Mouse (Mus musculus) forelimb bud, embryonic 11.5 days (tissue): Measurements from ENCODE around the gene Trim7.
"Not testable (repeated sequence)": the region's sequence is repeated elsewhere in the genome, so short reads cannot be mapped to it uniquely, and the experiment has no call there.

Experiments used
- DNase-seq: peaks from one replicate; pipeline ENCODE4 v3.0.0-alpha.2; 2012; ENCODE audit warnings: low read depth, low spot score

Gene Trim7

GRCm38 (mm10) chr11:48898812-48899431, 73.0 kb downstream of the Trim7 start:
- no peak for DNase-seq

GRCm38 (mm10) chr11:48900654-48901566, 75.0 kb downstream of the Trim7 start:
- DNase-seq, result not testable (repeated sequence)

GRCm38 (mm10) chr11:48901567-48901930, 75.6 kb downstream of the Trim7 start:
- not testable (repeated sequence) for DNase-seq
